Mouse (Mus musculus) myocyte (in vitro differentiated cells): ENCODE results near the gene Msantd2. TPM values are rescaled to one million over a fixed set of nuclear protein-coding genes. Genes with fewer than 3 reads are reported as not detected.

Source experiments
- H3K27me3 ChIP-seq: one replicate; pipeline ENCODE4 v1.6.1; 2011; ENCODE audit not compliant: control insufficient read depth, insufficient read depth, insufficient read length
- H3K36me3 ChIP-seq: one replicate; pipeline ENCODE4 v1.6.1; 2011; ENCODE audit not compliant: control insufficient read depth, insufficient read depth
- H3K4me2 ChIP-seq: one replicate; pipeline ENCODE4 v1.6.1; 2011; ENCODE audit warnings: low read depth, control low read depth
- H3K4me3 ChIP-seq: one replicate; pipeline ENCODE4 v1.5.1; 2011; ENCODE audit warnings: mild to moderate bottlenecking, control low read depth, moderate library complexity
- H3K79me2 ChIP-seq: one replicate; pipeline ENCODE4 v1.6.1; 2011; ENCODE audit not compliant: control insufficient read depth, insufficient read depth
- H3ac ChIP-seq: one replicate; pipeline ENCODE4 v1.6.1; 2011; ENCODE audit not compliant: control insufficient read depth, insufficient read length
- CEBPB ChIP-seq: IDR thresholded peaks from 2 replicates; pipeline ENCODE4 v1.6.1; 2011; ENCODE audit warnings: mild to moderate bottlenecking, moderate library complexity; ENCODE audit not compliant: poor library complexity, insufficient read depth, severe bottlenecking
- E2F4 ChIP-seq: IDR thresholded peaks from one replicate; pipeline ENCODE4 v1.6.1; 2011; ENCODE audit warnings: mild to moderate bottlenecking, control low read depth, moderate library complexity; ENCODE audit not compliant: insufficient read depth
- MAX ChIP-seq: IDR thresholded peaks from one replicate; pipeline ENCODE4 v1.6.1; 2011; ENCODE audit warnings: low read depth, mild to moderate bottlenecking, control low read depth
- MYOD1 ChIP-seq, 3 experiments: IDR thresholded peaks; one replicate each; pipeline ENCODE4 v1.6.1; 2011; ENCODE audit warnings: control low read depth in 2 of 3, low read depth in 2 of 3, mild to moderate bottlenecking in 2 of 3, moderate library complexity in 1 of 3; ENCODE audit not compliant: insufficient read length in 2 of 3, control insufficient read depth in 1 of 3
- MYOG ChIP-seq, 3 experiments: IDR thresholded peaks; one replicate each; pipeline ENCODE4 v1.6.1; 2011; ENCODE audit warnings: control low read depth in 2 of 3, low read depth in 2 of 3, mild to moderate bottlenecking in 2 of 3; ENCODE audit not compliant: insufficient read length in 2 of 3, control insufficient read depth in 1 of 3, insufficient read depth in 1 of 3
- POLR2A ChIP-seq: IDR thresholded peaks from one replicate; pipeline ENCODE4 v1.6.1; 2011; ENCODE audit warnings: low read depth, mild to moderate bottlenecking, control low read depth, moderate library complexity; ENCODE audit not compliant: insufficient read length
- POLR2AphosphoS2 ChIP-seq: IDR thresholded peaks from one replicate; pipeline ENCODE4 v1.6.1; 2011; ENCODE audit warnings: low read depth, control low read depth; ENCODE audit not compliant: insufficient read length
- REST ChIP-seq: IDR thresholded peaks from one replicate; pipeline ENCODE4 v1.6.1; 2011; ENCODE audit warnings: mild to moderate bottlenecking, control low read depth, moderate library complexity; ENCODE audit not compliant: insufficient read depth, insufficient read length
- SRF ChIP-seq: IDR thresholded peaks from one replicate; pipeline ENCODE4 v1.6.1; 2011; ENCODE audit warnings: low read depth; ENCODE audit not compliant: control insufficient read depth, insufficient read length
- TCF12 ChIP-seq: IDR thresholded peaks from one replicate; pipeline ENCODE4 v1.6.1; 2011; ENCODE audit warnings: mild to moderate bottlenecking, control low read depth; ENCODE audit not compliant: poor library complexity, insufficient read depth, severe bottlenecking
- TCF3 ChIP-seq: IDR thresholded peaks from one replicate; pipeline ENCODE4 v1.6.1; 2011; ENCODE audit warnings: low read depth, control low read depth; ENCODE audit not compliant: insufficient read length
- USF1 ChIP-seq: IDR thresholded peaks from one replicate; pipeline ENCODE4 v1.6.1; 2011; ENCODE audit warnings: low read depth, mild to moderate bottlenecking, control low read depth, moderate library complexity
- polyA plus RNA-seq: library from polyadenylated mRNA; unstranded; fragments of >200 nt; fragmentation: generic; extraction: Trizol; gene quantifications from one replicate; pipeline ENCODE4 v1.2.1, GENCODE M21; 2012; ENCODE audit warnings: missing spikeins

The Msantd2 gene
- polyA plus RNA-seq, 1 experiment = 4.0 TPM

DNA sequence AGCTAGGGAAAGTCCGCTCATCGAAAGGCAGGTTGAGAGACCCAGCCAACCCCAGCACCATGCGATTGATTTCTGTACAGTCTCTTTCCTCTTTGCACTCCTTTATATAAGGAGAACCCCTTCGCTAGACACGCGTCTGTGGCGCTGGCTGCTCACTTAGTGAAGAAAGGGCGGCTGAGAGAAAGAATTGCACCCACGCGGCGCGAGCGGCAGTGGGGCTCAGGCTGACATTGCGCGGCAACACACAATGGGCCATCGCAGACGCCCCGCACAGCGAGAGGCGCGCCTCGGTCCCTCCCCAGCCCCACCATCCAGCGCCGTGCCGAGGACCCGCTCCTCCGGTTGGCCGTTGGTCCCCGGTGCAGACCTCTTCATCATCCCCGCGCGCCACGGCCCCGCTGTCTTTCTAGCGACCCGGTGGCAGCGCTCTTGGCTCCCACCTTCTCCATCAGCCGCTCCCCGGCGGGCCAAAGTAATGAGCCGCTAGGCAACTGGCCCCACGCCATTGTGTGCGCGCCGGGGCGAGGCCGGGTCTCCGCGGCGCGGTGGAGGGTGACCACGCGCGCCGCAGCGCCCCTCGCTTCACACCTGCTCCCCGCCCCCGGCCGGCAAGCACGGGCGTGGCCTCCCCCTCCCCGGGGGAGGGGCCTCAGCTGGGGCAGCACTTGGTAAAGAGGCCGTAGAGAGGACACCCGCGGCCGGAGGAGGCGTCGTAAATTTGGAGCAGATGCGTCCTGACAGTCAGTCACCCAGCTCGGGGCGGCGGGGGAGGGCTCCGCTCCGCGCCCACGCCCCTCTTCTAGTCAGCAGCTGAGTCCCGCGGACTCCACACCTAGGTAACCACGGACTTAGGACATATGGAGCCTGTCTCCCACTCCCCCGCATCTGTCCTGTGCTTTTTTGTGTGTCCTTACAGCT, 28.8 kb upstream of the Msantd2 start:
- Histone ChIP-seq H3K27me3 (peaks cover 60% of the 10 kb centered on the region), H3ac (no peak overlapping the region), H3K4me2 (no peak overlapping the region), H3K79me2 (no peaks in the 10 kb centered on the region), H3K4me3 (no peak overlapping the region), H3K36me3 (no peaks in the 10 kb centered on the region)
- TF ChIP-seq E2F4 (no peak), MYOD1 (IDR thresholded peaks at IDR 0.05; ENCODE audit: control insufficient read depth in 1 of 3, insufficient read length in 2 of 3, low read depth in 2 of 3) (peak in 1 of 3 experiments; percentile 31)

DNA sequence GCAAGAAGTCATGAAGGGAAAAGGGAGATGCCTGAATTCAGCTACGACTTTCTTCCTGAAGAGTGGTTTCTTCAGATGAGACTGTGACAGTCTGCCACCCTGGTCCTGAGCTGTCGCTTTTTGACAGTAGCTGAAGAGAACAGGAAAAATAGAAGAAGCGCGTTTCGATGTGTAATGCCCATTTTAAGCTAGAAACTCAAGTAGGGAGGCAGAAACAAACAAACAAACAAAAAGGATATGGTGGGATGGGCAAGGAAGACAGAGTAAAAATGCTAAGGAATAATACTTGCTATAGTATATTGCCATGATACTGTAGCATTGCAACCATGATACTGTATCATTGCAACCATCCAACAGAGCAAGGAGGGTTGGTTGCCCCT, 28.2 kb upstream of the Msantd2 start:
- H3K27me3 ChIP-seq = peaks cover 55% of the 10 kb centered on the region
- TF ChIP-seq REST = no peak
- no peak for TF ChIP-seq E2F4
- TF ChIP-seq TCF3 = no peak
- TF ChIP-seq MYOD1 (IDR thresholded peaks at IDR 0.05; ENCODE audit: control insufficient read depth in 1 of 3, insufficient read length in 2 of 3, low read depth in 2 of 3) = no peak
- no peak for TF ChIP-seq USF1
- TF ChIP-seq SRF = no peak
- no peak for TF ChIP-seq TCF12
- no peak for TF ChIP-seq CEBPB
- TF ChIP-seq MAX = no peak
- TF ChIP-seq POLR2A = no peak
- no peak for TF ChIP-seq MYOG (IDR thresholded peaks at IDR 0.05; ENCODE audit: control insufficient read depth in 1 of 3, insufficient read depth in 1 of 3, insufficient read length in 2 of 3, low read depth in 2 of 3)
- TF ChIP-seq POLR2AphosphoS2 = no peak

DNA sequence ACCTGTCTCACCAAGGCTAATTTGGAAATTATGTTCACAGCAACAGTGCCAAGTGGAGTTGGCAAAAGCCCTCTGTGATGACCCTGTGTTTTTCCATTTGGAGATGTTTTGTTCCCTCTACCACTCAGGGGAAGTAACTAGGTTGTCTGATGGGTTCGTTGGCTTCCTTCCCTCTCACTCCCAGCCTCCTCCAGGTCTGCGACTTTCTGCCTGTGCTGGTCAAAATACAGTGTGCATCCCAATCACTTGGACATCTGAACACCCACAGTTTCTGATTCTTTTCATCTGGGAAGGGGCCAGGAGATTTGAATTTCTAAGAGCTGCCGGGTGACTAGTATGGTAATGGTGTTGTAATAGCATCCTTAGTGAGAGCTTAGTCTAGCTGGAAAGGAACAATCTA, 27.5 kb upstream of the Msantd2 start:
- H3K4me3 ChIP-seq = no peak overlapping the region
- no peak overlapping the region for H3ac ChIP-seq
- H3K27me3 ChIP-seq = peaks cover 49% of the 10 kb centered on the region
- TF ChIP-seq E2F4 = no peak
- TF ChIP-seq TCF12 = no peak
- TF ChIP-seq MAX = no peak
- TF ChIP-seq REST = no peak
- TF ChIP-seq POLR2A = no peak
- TF ChIP-seq POLR2AphosphoS2 = no peak
- no peak for TF ChIP-seq MYOD1 (IDR thresholded peaks at IDR 0.05; ENCODE audit: control insufficient read depth in 1 of 3, insufficient read length in 2 of 3, low read depth in 2 of 3)
- TF ChIP-seq USF1 = no peak
- no peak for TF ChIP-seq TCF3
- TF ChIP-seq MYOG (IDR thresholded peaks at IDR 0.05; ENCODE audit: control insufficient read depth in 1 of 3, insufficient read depth in 1 of 3, insufficient read length in 2 of 3, low read depth in 2 of 3) = no peak
- no peak for TF ChIP-seq CEBPB
- no peak for TF ChIP-seq SRF
- H3K36me3 ChIP-seq = no peaks in the 10 kb centered on the region
- no peak overlapping the region for H3K4me2 ChIP-seq
- H3K79me2 ChIP-seq = no peaks in the 10 kb centered on the region

More for the DNA sequence above, 28.2 kb upstream of the Msantd2 start:
- Histone ChIP-seq H3K4me2 (no peak overlapping the region), H3K4me3 (no peak overlapping the region), H3ac (no peak overlapping the region), H3K79me2 (no peaks in the 10 kb centered on the region), H3K36me3 (no peaks in the 10 kb centered on the region)

DNA sequence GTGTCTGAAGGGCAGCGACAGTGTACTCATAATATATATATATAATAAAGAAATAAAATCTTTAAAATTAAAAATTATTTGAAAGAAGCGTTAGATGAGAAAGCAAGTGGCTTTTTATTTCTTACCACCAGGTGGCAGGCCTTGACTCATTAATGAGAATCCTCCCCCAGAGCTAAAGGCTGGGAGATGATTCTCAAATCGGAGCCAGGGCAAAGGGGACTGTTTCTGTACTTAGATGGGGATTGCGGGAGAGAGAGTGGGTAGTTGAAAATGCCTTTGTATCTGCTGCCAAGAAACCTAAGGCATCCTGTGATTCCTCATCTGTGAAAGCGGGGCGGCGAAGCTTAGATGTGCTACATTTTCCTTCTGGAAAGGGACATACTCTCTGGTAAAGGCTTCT, 26.4 kb upstream of the Msantd2 start:
- H3K36me3 ChIP-seq = no peaks in the 10 kb centered on the region
- no peak overlapping the region for H3K4me3 ChIP-seq
- no peak overlapping the region for H3K4me2 ChIP-seq
- no peak overlapping the region for H3ac ChIP-seq
- H3K27me3 ChIP-seq = peaks cover 38% of the 10 kb centered on the region
- no peak for TF ChIP-seq MYOG (IDR thresholded peaks at IDR 0.05; ENCODE audit: control insufficient read depth in 1 of 3, insufficient read depth in 1 of 3, insufficient read length in 2 of 3, low read depth in 2 of 3)
- no peak for TF ChIP-seq SRF
- TF ChIP-seq REST = no peak
- TF ChIP-seq TCF3 = no peak
- TF ChIP-seq MYOD1 (IDR thresholded peaks at IDR 0.05; ENCODE audit: control insufficient read depth in 1 of 3, insufficient read length in 2 of 3, low read depth in 2 of 3) = no peak
- no peak for TF ChIP-seq E2F4
- TF ChIP-seq POLR2AphosphoS2 = no peak
- TF ChIP-seq TCF12 = no peak
- TF ChIP-seq USF1 = no peak
- no peak for TF ChIP-seq MAX
- no peak for TF ChIP-seq POLR2A
- no peak for TF ChIP-seq CEBPB
- no peaks in the 10 kb centered on the region for H3K79me2 ChIP-seq
